Mouse (Mus musculus) kidney, embryonic 15.5 days (tissue): ENCODE results near the gene 4930432M17Rik. TPM values are rescaled to one million over a fixed set of nuclear protein-coding genes. Genes with fewer than 3 reads are reported as not detected.

Experiments
- ATAC-seq: fragments of 200-750 bp; cut with Nextera tagmentation; replicated peaks from 2 replicates; pipeline ENCODE4 v1.8.0; 2017; ENCODE audit warnings: moderate TSS enrichment; ENCODE audit not compliant: low FRiP score
- H3K27ac ChIP-seq: fragments of 300-500 bp; sonication (generic); 2 replicates; pipeline ENCODE4 v1.5.1; 2015; ENCODE audit warnings: mild to moderate bottlenecking, inconsistent platforms
- H3K27me3 ChIP-seq: fragments of 300-500 bp; sonication (generic); 2 replicates; pipeline ENCODE4 v1.6.1; 2015; ENCODE audit warnings: inconsistent platforms
- H3K36me3 ChIP-seq: fragments of 300-500 bp; sonication (generic); 2 replicates; pipeline ENCODE4 v1.6.1; 2015; ENCODE audit warnings: inconsistent platforms
- H3K4me1 ChIP-seq: fragments of 300-500 bp; sonication (generic); 2 replicates; pipeline ENCODE4 v1.6.1; 2015; ENCODE audit warnings: inconsistent platforms
- H3K4me2 ChIP-seq: fragments of 300-500 bp; sonication (generic); 2 replicates; pipeline ENCODE4 v1.6.1; 2015; ENCODE audit warnings: moderate library complexity, mild to moderate bottlenecking, inconsistent platforms
- H3K4me3 ChIP-seq: fragments of 300-500 bp; sonication (generic); replicated peaks from 2 replicates; pipeline ENCODE4 v1.5.1; 2015; ENCODE audit warnings: mild to moderate bottlenecking, inconsistent platforms
- H3K9ac ChIP-seq: fragments of 300-500 bp; sonication (generic); 2 replicates; pipeline ENCODE4 v1.6.1; 2015; ENCODE audit warnings: mild to moderate bottlenecking, inconsistent platforms
- H3K9me3 ChIP-seq: fragments of 300-500 bp; sonication (generic); replicated peaks from 2 replicates; pipeline ENCODE4 v1.6.1; 2016; ENCODE audit warnings: inconsistent platforms
- WGBS: fragments of 180-500 bp; shearing (Covaris S2); methylation state at CpG from one replicate; pipeline ENCODE4 v1.1.7; 2015; ENCODE audit warnings: mixed read lengths; 5-methylcytosine and 5-hydroxymethylcytosine counted together
- polyA plus RNA-seq: library from polyadenylated mRNA; unstranded; fragments of >200 nt; fragmentation: Nextera tagmentation; extraction: Ambion mirVana; gene quantifications from 2 replicates; pipeline ENCODE4 v1.2.1, GENCODE M21; 2015

4930432M17Rik gene
- polyA plus RNA-seq, 1 experiment from 2014 or later: not detected

DNA sequence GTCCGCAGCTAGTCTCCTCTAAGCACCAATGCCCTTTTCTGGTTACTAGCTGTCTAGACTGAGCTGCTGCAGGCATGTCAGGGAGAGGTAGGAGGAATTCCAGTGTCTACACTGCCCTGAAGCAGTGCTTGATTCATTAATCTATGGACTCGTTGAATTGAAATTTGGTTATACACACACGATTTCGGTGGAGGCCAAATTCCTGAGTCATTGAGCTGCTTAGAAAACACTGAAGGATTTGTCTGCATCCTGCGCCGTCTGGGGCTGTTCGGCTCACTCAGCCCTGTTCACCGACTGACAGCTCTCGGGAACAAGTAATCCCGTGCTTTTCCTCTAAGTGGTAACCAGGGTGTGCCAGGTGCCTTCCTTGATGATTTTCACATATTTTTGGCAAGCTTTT lies 55.1 kb downstream of the 4930432M17Rik start:
- no peak for ATAC-seq
- Histone ChIP-seq H3K4me2 (no peak overlapping the region), H3K27me3 (peaks cover 8% of the 10 kb centered on the region; the same call in 1 of the 2 replicates), H3K9ac (no peak overlapping the region), H3K4me3 (no peak overlapping the region), H3K27ac (no peak overlapping the region), H3K36me3 (peaks cover 10% of the 10 kb centered on the region), H3K9me3 (no peaks in the 10 kb centered on the region), H3K4me1 (peaks cover 26% of the 10 kb centered on the region)
- 79% methylated on average over 10 of the region's 10 CpGs for WGBS

DNA sequence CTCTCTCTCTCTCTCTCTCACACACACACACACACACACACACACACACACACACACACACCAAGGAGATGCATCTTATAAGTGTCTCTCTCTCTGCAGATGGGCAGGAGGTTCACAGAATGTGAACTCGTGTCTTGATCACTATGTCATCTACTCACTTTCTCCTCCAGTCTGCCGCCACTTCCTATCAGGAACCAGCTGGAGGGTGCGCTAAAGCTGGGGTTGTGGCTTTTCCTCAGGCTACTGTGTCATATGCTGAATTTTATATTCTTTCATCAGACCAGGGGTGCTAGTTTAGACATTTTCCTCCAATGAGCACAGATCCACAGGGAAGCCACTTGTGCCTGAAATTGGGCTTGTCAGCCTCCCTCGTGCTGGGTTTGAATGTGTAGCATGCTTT lies 59.1 kb downstream of the 4930432M17Rik start:
- ATAC-seq: no peak
- H3K4me3 ChIP-seq: no peak overlapping the region
- H3K9ac ChIP-seq: no peak overlapping the region
- peaks cover 4% of the 10 kb centered on the region; the same call in 1 of the 2 replicates for H3K4me1 ChIP-seq
- H3K27me3 ChIP-seq: no peaks in the 10 kb centered on the region
- no peaks in the 10 kb centered on the region for H3K9me3 ChIP-seq
- H3K36me3 ChIP-seq: peaks cover 33% of the 10 kb centered on the region
- WGBS: 78% methylated on average over 4 of the region's 4 CpGs
- no peak overlapping the region for H3K27ac ChIP-seq
- H3K4me2 ChIP-seq: no peak overlapping the region

Other genes with a start within 250 kb of the 4930432M17Rik start
- 607 and 612 TPM in 2 replicates for gene Cnn3, start 244.3 kb upstream of the 4930432M17Rik start, polyA plus RNA-seq
- 7.2 and 10.1 TPM in 2 replicates for gene Slc44a3, start 138.4 kb upstream of the 4930432M17Rik start, polyA plus RNA-seq
- gene F3, start 52.8 kb downstream of the 4930432M17Rik start, polyA plus RNA-seq: 16.7 and 17.4 TPM in 2 replicates
- gene Abcd3, start 144.5 kb downstream of the 4930432M17Rik start, polyA plus RNA-seq: 65.3 and 67.2 TPM in 2 replicates